Mouse (Mus musculus) E14TG2a.4 (cell line): ENCODE results near the gene Rpl38.

Source experiments
- H3K27me3 ChIP-seq: 2 replicates; pipeline ENCODE4 v1.6.1; 2014; ENCODE audit warnings: low read length, control low read depth; ENCODE audit not compliant: insufficient read depth
- H3K36me3 ChIP-seq: 2 replicates; pipeline ENCODE4 v1.6.1; 2014; ENCODE audit warnings: low read length, control low read depth; ENCODE audit not compliant: insufficient read depth
- H3K4me1 ChIP-seq: replicated peaks from 2 replicates; pipeline ENCODE4 v1.6.1; 2014; ENCODE audit warnings: low read depth, low read length, control low read depth
- H3K4me3 ChIP-seq: replicated peaks from 2 replicates; pipeline ENCODE4 v1.5.1; 2014; ENCODE audit warnings: mild to moderate bottlenecking, low read length
- H3K9me3 ChIP-seq: 2 replicates; pipeline ENCODE4 v1.6.1; 2014; ENCODE audit warnings: low read length, control low read depth
- CTCF ChIP-seq: conservative IDR thresholded peaks from 2 replicates; pipeline ENCODE4 v1.5.1; 2014; ENCODE audit warnings: low read length
- NANOG ChIP-seq: IDR thresholded peaks from 2 replicates; pipeline ENCODE4 v1.6.1; 2014; ENCODE audit warnings: borderline replicate concordance, low read length, mixed read lengths
- POU5F1 ChIP-seq: IDR thresholded peaks from 2 replicates; pipeline ENCODE4 v1.6.1; 2014; ENCODE audit warnings: low read length, borderline replicate concordance

Gene Rpl38

GRCm38 (mm10) chr11:114649510-114649909 is 18.8 kb upstream of the Rpl38 start:
- Histone ChIP-seq H3K4me3 (no peak overlapping the region), H3K9me3 (peaks cover 9% of the 10 kb centered on the region), H3K27me3 (peaks cover 13% of the 10 kb centered on the region), H3K4me1 (peaks cover 23% of the 10 kb centered on the region), H3K36me3 (no peaks in the 10 kb centered on the region)
- TF ChIP-seq NANOG (no peak), CTCF (peak; percentile 41)

GRCm38 (mm10) chr11:114652531-114652930 is 15.8 kb upstream of the Rpl38 start:
- Histone ChIP-seq H3K4me3 (no peak overlapping the region), H3K27me3 (peaks cover 26% of the 10 kb centered on the region), H3K4me1 (peaks cover 44% of the 10 kb centered on the region), H3K9me3 (no peaks in the 10 kb centered on the region), H3K36me3 (no peaks in the 10 kb centered on the region)
- TF ChIP-seq CTCF, result no peak
- TF ChIP-seq POU5F1, result no peak
- TF ChIP-seq NANOG, result no peak

GRCm38 (mm10) chr11:114653664-114654063 is 14.7 kb upstream of the Rpl38 start:
- H3K27me3 ChIP-seq, result peaks cover 26% of the 10 kb centered on the region
- TF ChIP-seq NANOG, result no peak
- TF ChIP-seq CTCF, result no peak
- no peak for TF ChIP-seq POU5F1
- peaks cover 45% of the 10 kb centered on the region for H3K4me1 ChIP-seq
- no peak overlapping the region for H3K4me3 ChIP-seq
- H3K9me3 ChIP-seq, result peaks cover 3% of the 10 kb centered on the region
- H3K36me3 ChIP-seq, result no peaks in the 10 kb centered on the region

GRCm38 (mm10) chr11:114654552-114654951 is 13.8 kb upstream of the Rpl38 start:
- TF ChIP-seq CTCF (peak; percentile 31), NANOG (no peak)
- Histone ChIP-seq H3K4me1 (peaks cover 45% of the 10 kb centered on the region), H3K4me3 (no peak overlapping the region), H3K9me3 (peaks cover 10% of the 10 kb centered on the region), H3K27me3 (peaks cover 26% of the 10 kb centered on the region), H3K36me3 (no peaks in the 10 kb centered on the region)

GRCm38 (mm10) chr11:114655350-114656008 is 12.8 kb upstream of the Rpl38 start:
- no peak overlapping the region for H3K4me3 ChIP-seq
- no peak for TF ChIP-seq NANOG
- no peak for TF ChIP-seq CTCF
- TF ChIP-seq POU5F1, result no peak
- peaks cover 40% of the 10 kb centered on the region for H3K4me1 ChIP-seq
- H3K27me3 ChIP-seq, result peaks cover 26% of the 10 kb centered on the region
- peaks cover 10% of the 10 kb centered on the region for H3K9me3 ChIP-seq
- no peaks in the 10 kb centered on the region for H3K36me3 ChIP-seq

GRCm38 (mm10) chr11:114656994-114657644 is 11.2 kb upstream of the Rpl38 start:
- Histone ChIP-seq H3K4me3 (peak overlapping the region; percentile 57; the same call in 1 of the 2 replicates), H3K9me3 (peaks cover 10% of the 10 kb centered on the region), H3K4me1 (peaks cover 34% of the 10 kb centered on the region), H3K27me3 (peaks cover 26% of the 10 kb centered on the region), H3K36me3 (no peaks in the 10 kb centered on the region)
- TF ChIP-seq POU5F1 (no peak), CTCF (no peak), NANOG (no peak)

GRCm38 (mm10) chr11:114657737-114658136 is 10.6 kb upstream of the Rpl38 start:
- TF ChIP-seq POU5F1 (no peak), CTCF (peak; percentile 75)

GRCm38 (mm10) chr11:114662161-114662560 is 6.2 kb upstream of the Rpl38 start:
- peaks cover 24% of the 10 kb centered on the region for H3K4me1 ChIP-seq
- H3K36me3 ChIP-seq, result no peaks in the 10 kb centered on the region
- H3K27me3 ChIP-seq, result no peaks in the 10 kb centered on the region
- H3K4me3 ChIP-seq, result no peak overlapping the region
- TF ChIP-seq CTCF, result no peak
- no peak for TF ChIP-seq NANOG
- TF ChIP-seq POU5F1, result no peak
- H3K9me3 ChIP-seq, result peaks cover 10% of the 10 kb centered on the region

More at GRCm38 (mm10) chr11:114657737-114658136, 10.6 kb upstream of the Rpl38 start:
- H3K9me3 ChIP-seq, result peaks cover 10% of the 10 kb centered on the region
- H3K4me3 ChIP-seq, result no peak overlapping the region
- H3K4me1 ChIP-seq, result peaks cover 32% of the 10 kb centered on the region
- no peaks in the 10 kb centered on the region for H3K36me3 ChIP-seq
- peaks cover 24% of the 10 kb centered on the region for H3K27me3 ChIP-seq
